Mouse (Mus musculus) olfactory bulb, adult 2 months (tissue): ENCODE results near the gene Plagl2. TPM values are rescaled to one million over a fixed set of nuclear protein-coding genes. Genes with fewer than 3 reads are reported as not detected.

Experiments used
- H3K27ac ChIP-seq: fragments of 200-500 bp; 2 replicates; pipeline ENCODE4 v1.5.1; 2012; ENCODE audit warnings: low read depth, low read length; ENCODE audit not compliant: insufficient read depth
- H3K4me1 ChIP-seq: fragments of 200-500 bp; 2 replicates; pipeline ENCODE4 v1.6.1; 2012; ENCODE audit warnings: low read length; ENCODE audit not compliant: control insufficient read depth, insufficient read depth
- H3K4me3 ChIP-seq: fragments of 200-500 bp; 2 replicates; pipeline ENCODE4 v1.5.1; 2012; ENCODE audit warnings: mild to moderate bottlenecking, low read depth, low read length, moderate library complexity; ENCODE audit not compliant: insufficient read depth
- CTCF ChIP-seq: fragments of 200-500 bp; IDR thresholded peaks from 2 replicates; pipeline ENCODE4 v1.5.1; 2012; ENCODE audit warnings: low read depth, mild to moderate bottlenecking, low read length, moderate library complexity; ENCODE audit not compliant: insufficient read depth
- POLR2A ChIP-seq: fragments of 200-500 bp; IDR thresholded peaks from 2 replicates; pipeline ENCODE4 v1.6.1; 2012; ENCODE audit warnings: mild to moderate bottlenecking, low read depth, low read length, moderate library complexity; ENCODE audit not compliant: insufficient read depth
- WGBS: fragments of 180-500 bp; shearing (Covaris S2); methylation state at CpG from one replicate; pipeline ENCODE4 v1.1.7; 2018; 5-methylcytosine and 5-hydroxymethylcytosine counted together
- polyA plus RNA-seq: library from polyadenylated mRNA; stranded (reverse); fragments of >200 nt; gene quantifications from 2 replicates; pipeline ENCODE4 v1.2.4, GENCODE M21; 2012; ENCODE audit warnings: low replicate concordance; ENCODE audit not compliant: missing spikeins, insufficient read depth, insufficient read length

Gene Plagl2
- polyA plus RNA-seq, 1 experiment, result not detected

DNA sequence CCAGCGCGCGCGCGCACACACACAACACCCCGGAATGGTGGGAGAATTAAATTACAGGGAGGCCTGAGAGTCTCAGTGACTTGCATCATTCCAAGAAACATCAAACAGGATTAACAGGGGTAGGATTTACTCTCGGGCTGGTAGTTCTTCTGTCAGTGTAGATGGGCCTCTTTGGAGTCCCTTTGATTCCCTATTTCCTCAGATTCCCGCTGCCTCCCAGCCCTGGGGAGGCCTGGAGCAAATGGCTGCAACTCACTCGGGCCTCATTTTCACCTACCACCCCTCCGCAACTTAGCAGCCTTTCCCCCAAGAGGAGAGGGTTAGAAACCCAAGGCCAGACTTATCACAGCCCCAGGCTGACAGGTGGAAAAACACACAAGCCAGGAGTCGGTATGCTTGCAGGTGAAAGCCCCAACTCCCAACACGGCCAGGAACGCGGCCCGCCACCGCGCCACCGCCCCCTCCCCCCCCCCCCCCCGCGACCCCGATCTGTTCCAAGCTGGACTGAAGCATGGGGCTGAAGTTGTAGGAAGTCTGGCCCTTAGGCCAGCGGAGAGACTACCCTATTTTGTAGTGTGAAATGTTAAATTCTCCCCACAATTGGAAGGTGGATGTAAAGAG is 1.3 kb downstream of the Plagl2 start:
- peak overlapping the region; percentile 36 for H3K4me3 ChIP-seq
- WGBS, result 6% methylated on average over 22 of the region's 22 CpGs
- no peak overlapping the region for H3K27ac ChIP-seq

DNA sequence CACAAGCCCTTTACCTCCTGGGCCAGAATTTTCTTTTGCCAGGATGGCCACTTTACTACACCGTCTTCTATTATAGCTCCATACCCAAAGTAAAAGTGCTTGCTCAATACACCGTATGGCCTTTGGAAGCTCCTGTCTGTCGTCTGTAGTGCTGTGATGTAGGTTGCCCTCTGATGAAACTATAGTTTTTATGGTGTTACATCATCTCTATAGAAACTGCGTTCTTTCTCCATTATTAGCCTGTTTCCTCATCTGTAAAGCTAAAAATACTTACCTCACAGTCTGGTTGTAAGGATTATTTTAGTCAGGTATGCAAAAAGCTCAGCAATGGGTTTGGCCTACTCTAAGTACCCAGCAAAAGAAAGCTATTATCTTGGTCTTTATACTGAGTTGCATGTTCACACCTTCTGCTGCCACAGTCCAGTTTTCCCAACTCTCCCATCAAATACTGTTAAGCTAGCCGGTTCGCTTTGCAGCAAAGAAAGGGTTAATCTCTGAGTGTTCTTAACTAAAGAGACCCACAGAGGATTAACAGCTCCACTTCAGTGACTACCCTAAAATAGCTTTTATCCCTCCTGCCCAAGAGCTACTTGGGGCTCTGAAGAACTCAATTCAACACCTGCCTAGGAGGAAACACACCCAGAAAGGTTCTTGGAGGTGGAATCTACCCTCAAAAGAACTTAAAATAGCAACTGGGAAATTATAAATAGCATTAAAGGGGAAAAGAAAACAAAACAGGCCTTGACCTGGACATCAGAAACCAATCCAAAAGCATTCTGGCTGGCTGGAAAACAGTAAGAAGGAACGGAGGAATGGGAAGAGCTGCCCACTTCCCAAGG is 2.0 kb downstream of the Plagl2 start:
- H3K27ac ChIP-seq, result no peak overlapping the region
- WGBS, result 40% methylated on average over 7 of the region's 7 CpGs
- H3K4me1 ChIP-seq, result peaks cover 8% of the 10 kb centered on the region
- H3K4me3 ChIP-seq, result peak overlapping the region; percentile 36
- TF ChIP-seq POLR2A (no peak), CTCF (no peak)

More for the DNA sequence above, 1.3 kb downstream of the Plagl2 start:
- H3K4me1 ChIP-seq, result peaks cover 8% of the 10 kb centered on the region
- TF ChIP-seq POLR2A, result no peak
- TF ChIP-seq CTCF, result no peak

DNA sequence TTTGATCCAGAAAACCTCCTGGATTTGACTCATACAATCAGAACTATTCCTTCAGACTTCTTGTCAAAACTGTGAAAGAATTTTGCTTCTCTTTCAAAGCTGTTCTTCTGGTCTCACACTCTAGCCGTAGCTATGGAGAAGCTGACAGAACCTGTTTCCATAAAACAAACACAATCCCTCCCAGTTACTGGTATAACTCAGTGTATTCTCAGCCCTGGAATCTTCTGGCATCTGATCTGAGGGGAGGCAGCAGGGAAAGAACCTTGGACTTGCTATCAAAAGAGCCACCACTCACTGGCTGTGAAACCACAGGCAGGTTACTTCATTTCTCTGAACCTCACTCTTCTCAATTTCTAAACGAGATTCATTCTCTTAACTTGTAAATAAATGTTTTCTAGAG is 2.8 kb downstream of the Plagl2 start:
- H3K4me1 ChIP-seq, result peaks cover 6% of the 10 kb centered on the region
- 55% methylated on average over 2 of the region's 2 CpGs for WGBS
- H3K27ac ChIP-seq, result no peak overlapping the region
- no peak for TF ChIP-seq CTCF
- TF ChIP-seq POLR2A, result no peak
- H3K4me3 ChIP-seq, result no peak overlapping the region

DNA sequence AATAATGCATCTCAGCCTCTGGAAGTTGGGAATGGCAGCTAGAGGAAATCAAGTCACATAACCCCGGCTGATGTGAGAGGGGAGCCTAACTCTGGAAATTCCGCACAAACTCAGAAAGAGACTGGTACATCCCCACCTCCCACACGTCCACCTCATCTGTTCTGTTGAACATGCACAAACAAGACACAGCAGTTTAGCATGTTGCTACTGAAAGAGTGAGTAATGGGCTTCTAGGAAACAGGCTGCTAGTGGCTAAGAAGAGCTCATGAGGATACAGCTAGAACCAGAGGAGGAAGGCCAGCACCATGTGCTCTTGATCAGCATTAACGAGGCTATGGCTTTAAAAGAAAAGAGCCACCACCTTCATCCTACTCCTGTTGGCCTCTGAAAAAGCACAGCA is 3.3 kb downstream of the Plagl2 start:
- H3K4me3 ChIP-seq, result no peak overlapping the region
- 44% methylated on average over 4 of the region's 4 CpGs for WGBS
- H3K27ac ChIP-seq, result no peak overlapping the region
- TF ChIP-seq POLR2A (no peak), CTCF (no peak)
- H3K4me1 ChIP-seq, result peaks cover 5% of the 10 kb centered on the region

DNA sequence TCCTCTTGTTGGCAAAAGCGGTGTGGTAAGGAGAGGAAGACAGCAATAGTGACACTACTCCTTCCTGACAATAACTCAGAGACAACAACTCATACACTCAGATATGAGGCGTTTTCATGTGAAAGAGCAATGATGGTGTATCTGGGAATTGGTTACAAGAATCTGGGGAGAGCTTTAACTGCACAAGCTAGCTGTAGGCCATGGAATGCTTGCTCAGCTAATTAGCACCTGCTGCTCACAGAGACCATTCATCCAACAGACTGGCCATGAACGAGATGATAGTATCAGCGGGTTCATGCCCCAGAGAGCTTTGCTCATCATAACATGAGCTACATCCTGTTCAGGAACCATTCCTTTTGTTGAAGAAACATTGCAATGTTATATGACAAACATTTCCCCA is 4.0 kb downstream of the Plagl2 start:
- TF ChIP-seq POLR2A (no peak), CTCF (no peak)
- peaks cover 5% of the 10 kb centered on the region for H3K4me1 ChIP-seq
- no peak overlapping the region for H3K27ac ChIP-seq
- 64% methylated on average over 4 of the region's 4 CpGs for WGBS
- H3K4me3 ChIP-seq, result no peak overlapping the region

DNA sequence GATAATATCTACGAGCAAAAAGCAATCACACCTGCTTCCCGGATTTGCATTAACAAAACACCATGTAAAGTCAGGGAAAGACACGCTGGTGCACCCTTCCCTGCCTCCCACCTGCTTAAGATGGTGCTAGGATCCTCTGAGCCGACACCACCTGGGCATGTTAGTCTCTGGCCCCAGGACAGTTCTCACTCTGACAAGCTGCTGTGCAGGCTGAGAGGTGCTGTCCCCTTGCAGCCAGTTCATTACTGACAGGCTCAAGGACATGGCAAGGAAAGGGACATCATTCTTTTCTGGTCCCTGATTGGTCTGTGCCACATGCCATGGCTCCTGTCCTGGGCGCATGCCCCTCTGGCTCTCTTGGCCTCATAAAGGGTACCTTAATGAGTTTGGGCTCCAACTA is 12.7 kb downstream of the Plagl2 start:
- H3K4me1 ChIP-seq, result peaks cover 18% of the 10 kb centered on the region
- WGBS, result 89% methylated on average over 5 of the region's 5 CpGs
- no peak overlapping the region for H3K27ac ChIP-seq
- TF ChIP-seq CTCF (no peak), POLR2A (no peak)
- H3K4me3 ChIP-seq, result no peak overlapping the region

DNA sequence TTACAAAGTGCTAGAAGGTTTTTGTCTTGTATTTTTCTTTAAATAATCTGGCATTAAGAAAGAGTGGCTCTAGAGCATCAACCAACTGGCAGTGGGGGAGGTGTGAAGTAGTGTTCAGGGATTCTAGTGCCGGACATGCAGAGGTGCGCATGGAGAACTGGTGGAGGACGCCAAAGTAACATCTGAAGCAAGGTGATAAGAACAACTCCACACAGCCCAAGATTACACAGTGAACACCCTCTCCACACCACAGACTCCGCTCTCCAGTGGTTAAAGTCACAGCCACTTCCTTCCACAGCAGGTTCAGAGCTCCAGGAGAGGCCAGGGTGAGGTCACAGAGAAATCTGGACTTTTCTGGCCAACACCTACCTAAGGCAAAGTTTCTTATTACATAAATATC is 13.3 kb downstream of the Plagl2 start:
- Histone ChIP-seq H3K4me3 (no peak overlapping the region), H3K4me1 (peaks cover 18% of the 10 kb centered on the region), H3K27ac (no peak overlapping the region)
- 90% methylated on average over 4 of the region's 4 CpGs for WGBS
- TF ChIP-seq POLR2A (no peak), CTCF (no peak)

DNA sequence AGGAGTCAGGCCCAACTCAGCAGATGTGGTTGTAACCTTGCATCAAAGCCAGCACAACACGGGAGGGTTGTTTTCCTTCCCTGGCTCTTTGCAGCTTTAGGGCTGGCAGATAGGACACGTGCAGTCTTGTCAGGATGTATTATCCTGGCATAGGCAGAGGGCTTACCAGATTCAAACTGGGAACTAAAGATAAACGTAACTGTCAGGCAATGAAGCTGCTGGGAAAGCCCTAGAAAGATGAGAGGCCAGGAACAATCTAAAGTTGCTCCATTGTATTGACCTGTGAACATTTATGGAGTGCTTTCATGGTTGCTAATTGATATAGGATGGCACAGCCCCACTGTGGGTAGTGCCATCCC is 15.7 kb downstream of the Plagl2 start:
- peak overlapping the region; percentile 59 for H3K4me3 ChIP-seq
- TF ChIP-seq POLR2A (no peak), CTCF (no peak)
- peak overlapping the region; percentile 82 for H3K27ac ChIP-seq
- peaks cover 18% of the 10 kb centered on the region for H3K4me1 ChIP-seq
- WGBS, result 3% methylated on average over 3 of the region's 3 CpGs

DNA sequence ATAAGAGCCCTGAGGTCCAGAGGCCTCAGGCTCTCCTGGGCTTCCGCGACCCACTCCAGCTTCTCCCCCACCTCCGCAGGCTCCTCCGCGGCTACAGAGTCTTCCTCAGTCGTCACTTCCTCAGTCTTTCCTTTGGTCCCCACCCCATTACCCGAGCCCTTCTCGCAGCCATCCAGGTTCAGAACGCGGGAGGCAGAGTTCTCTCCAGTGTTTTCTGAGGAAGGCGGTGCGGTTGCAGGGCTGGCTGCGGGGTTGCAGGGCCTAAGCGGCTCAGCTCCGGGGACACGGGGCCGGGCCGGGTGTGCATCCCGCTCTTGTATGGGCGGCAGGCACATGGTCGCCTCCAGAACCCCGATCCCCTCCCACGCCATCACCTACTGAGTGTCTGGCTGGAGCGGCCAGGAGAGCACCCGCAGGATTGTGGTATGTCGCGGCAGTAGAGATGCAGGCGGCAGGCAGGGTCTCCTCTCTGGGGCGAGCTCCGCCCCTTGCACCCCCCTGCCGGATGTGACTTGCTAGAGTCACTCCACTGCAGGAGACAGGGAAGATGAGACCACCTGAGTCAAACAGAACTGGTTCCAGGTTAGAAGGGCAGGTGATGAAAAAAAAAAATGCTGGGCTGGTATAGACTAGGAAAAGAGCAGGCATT is 16.2 kb downstream of the Plagl2 start, which contains the start of gene Tspyl3:
Gene Tspyl3, minus strand, starts transcription at position 496 of the 649 bp plus-strand sequence.
- 0 out of 2 replicates have a peak, but pooled peaks have one; percentile 26 for TF ChIP-seq POLR2A
- no peak for TF ChIP-seq CTCF
- WGBS, result 2% methylated on average over 31 of the region's 31 CpGs

More for the DNA sequence above, 16.2 kb downstream of the Plagl2 start, which contains the start of gene Tspyl3:
- H3K27ac ChIP-seq, result peak within 1 kb of the TSS; percentile 82
- peaks cover 16% of the 10 kb centered on the region for H3K4me1 ChIP-seq
- H3K4me3 ChIP-seq, result peak within 1 kb of the TSS; percentile 59
